Mouse (Mus musculus) embryonic facial prominence, embryonic 13.5 days (tissue): Measurements from ENCODE around the gene Tex261. TPM values are rescaled to one million over a fixed set of nuclear protein-coding genes. Genes with fewer than 3 reads are reported as not detected.

Source experiments
- ATAC-seq: fragments of 200-750 bp; cut with Nextera tagmentation; 2 replicates; pipeline ENCODE4 v1.8.0; 2017; ENCODE audit warnings: low read depth; ENCODE audit not compliant: insufficient number of reproducible peaks, insufficient read depth, low FRiP score, low TSS enrichment
- H3K27ac ChIP-seq: fragments of 300-500 bp; sonication (generic); 2 replicates; pipeline ENCODE4 v1.5.1; 2015; ENCODE audit warnings: moderate library complexity, mild to moderate bottlenecking, inconsistent platforms
- H3K27me3 ChIP-seq: fragments of 300-500 bp; sonication (generic); 2 replicates; pipeline ENCODE4 v1.6.1; 2015; ENCODE audit warnings: mild to moderate bottlenecking, inconsistent platforms
- H3K36me3 ChIP-seq: fragments of 300-500 bp; sonication (generic); 2 replicates; pipeline ENCODE4 v1.6.1; 2015; ENCODE audit warnings: mild to moderate bottlenecking, inconsistent platforms
- H3K4me1 ChIP-seq: fragments of 300-500 bp; sonication (generic); 2 replicates; pipeline ENCODE4 v1.6.1; 2015; ENCODE audit warnings: inconsistent platforms
- H3K4me2 ChIP-seq: fragments of 300-500 bp; sonication (generic); 2 replicates; pipeline ENCODE4 v1.6.1; 2015; ENCODE audit warnings: moderate library complexity, mild to moderate bottlenecking, inconsistent platforms
- H3K4me3 ChIP-seq: fragments of 300-500 bp; sonication (generic); 2 replicates; pipeline ENCODE4 v1.5.1; 2015; ENCODE audit warnings: mild to moderate bottlenecking, inconsistent platforms
- H3K9ac ChIP-seq: fragments of 300-500 bp; sonication (generic); 2 replicates; pipeline ENCODE4 v1.6.1; 2015; ENCODE audit warnings: mild to moderate bottlenecking, inconsistent platforms
- H3K9me3 ChIP-seq: fragments of 300-500 bp; sonication (generic); 2 replicates; pipeline ENCODE4 v1.6.1; 2016; ENCODE audit warnings: inconsistent platforms
- WGBS: fragments of 180-500 bp; shearing (Covaris S2); methylation state at CpG from one replicate; pipeline ENCODE4 v1.1.7; 2015; ENCODE audit warnings: mixed read lengths; 5-methylcytosine and 5-hydroxymethylcytosine counted together
- polyA plus RNA-seq: library from polyadenylated mRNA; unstranded; fragments of >200 nt; fragmentation: Nextera tagmentation; extraction: Ambion mirVana; gene quantifications from 2 replicates; pipeline ENCODE4 v1.2.1, GENCODE M21; 2015

Tex261 gene
- 91.3 and 99.5 TPM in 2 replicates for polyA plus RNA-seq

GRCm38 (mm10) chr6:83775638-83776293, at the start of gene Tex261:
Gene Tex261, minus strand, starts transcription at chr6:83775813.
- Histone ChIP-seq H3K9me3 (no peaks in the 10 kb centered on the region), H3K36me3 (peaks cover 30% of the 10 kb centered on the region), H3K9ac (peak within 1 kb of the TSS; percentile 97), H3K4me3 (peak within 1 kb of the TSS; percentile 95), H3K4me2 (peak within 1 kb of the TSS; percentile 79), H3K27ac (peak within 1 kb of the TSS; percentile 83), H3K4me1 (peaks cover 22% of the 10 kb centered on the region), H3K27me3 (no peaks in the 10 kb centered on the region)
- under 1% methylated on average over 44 of the region's 45 CpGs for WGBS
- ATAC-seq: peak; percentile 90

GRCm38 (mm10) chr6:83821856-83822255, 46.2 kb upstream of the Tex261 start:
- WGBS: 28% methylated on average over 2 of the region's 2 CpGs

GRCm38 (mm10) chr6:83820727-83821515, 45.3 kb upstream of the Tex261 start:
- Histone ChIP-seq H3K9me3 (no peaks in the 10 kb centered on the region; the same call in 1 of the 2 replicates), H3K4me3 (no peak overlapping the region), H3K27me3 (no peaks in the 10 kb centered on the region), H3K9ac (no peak overlapping the region), H3K27ac (no peak overlapping the region), H3K4me1 (peaks cover 13% of the 10 kb centered on the region), H3K36me3 (0 out of 2 replicates have a peak, but pooled peaks cover 10% of the 10 kb centered on the region), H3K4me2 (no peak overlapping the region)
- 87% methylated on average over 2 of the region's 2 CpGs for WGBS
- ATAC-seq: no peak

More at GRCm38 (mm10) chr6:83821856-83822255, 46.2 kb upstream of the Tex261 start:
- Histone ChIP-seq H3K36me3 (peaks cover 6% of the 10 kb centered on the region; the same call in 1 of the 2 replicates), H3K27ac (no peak overlapping the region), H3K9ac (no peak overlapping the region), H3K4me2 (no peak overlapping the region), H3K27me3 (no peaks in the 10 kb centered on the region), H3K4me3 (no peak overlapping the region), H3K9me3 (no peaks in the 10 kb centered on the region; the same call in 1 of the 2 replicates), H3K4me1 (peaks cover 13% of the 10 kb centered on the region)
- no peak for ATAC-seq

GRCm38 (mm10) chr6:83818996-83819395, 43.4 kb upstream of the Tex261 start:
- Histone ChIP-seq H3K27me3 (no peaks in the 10 kb centered on the region), H3K4me2 (no peak overlapping the region), H3K9me3 (no peaks in the 10 kb centered on the region; the same call in 1 of the 2 replicates), H3K4me1 (peaks cover 13% of the 10 kb centered on the region), H3K27ac (peak overlapping the region; percentile 49), H3K4me3 (no peak overlapping the region), H3K9ac (no peak overlapping the region), H3K36me3 (peaks cover 24% of the 10 kb centered on the region)
- WGBS: 68% methylated on average over 1 of the region's 1 CpGs
- no peak for ATAC-seq

GRCm38 (mm10) chr6:83815801-83816200, 40.2 kb upstream of the Tex261 start:
- 90% methylated on average over 3 of the region's 3 CpGs for WGBS
- H3K9ac ChIP-seq: no peak overlapping the region
- no peak overlapping the region for H3K4me3 ChIP-seq
- no peaks in the 10 kb centered on the region for H3K27me3 ChIP-seq
- ATAC-seq: no peak
- H3K36me3 ChIP-seq: peaks cover 44% of the 10 kb centered on the region
- no peak overlapping the region for H3K27ac ChIP-seq
- H3K9me3 ChIP-seq: no peaks in the 10 kb centered on the region; the same call in 1 of the 2 replicates
- 0 out of 2 replicates have a peak, but pooled peaks cover 7% of the 10 kb centered on the region for H3K4me1 ChIP-seq
- H3K4me2 ChIP-seq: no peak overlapping the region

GRCm38 (mm10) chr6:83802846-83803245, 27.2 kb upstream of the Tex261 start:
- peaks cover 62% of the 10 kb centered on the region for H3K36me3 ChIP-seq
- no peak overlapping the region for H3K4me3 ChIP-seq
- H3K27ac ChIP-seq: no peak overlapping the region
- no peaks in the 10 kb centered on the region for H3K9me3 ChIP-seq
- H3K27me3 ChIP-seq: no peaks in the 10 kb centered on the region
- 0 out of 2 replicates have a peak overlapping the region, but pooled peaks have one; percentile 2 for H3K9ac ChIP-seq
- no peaks in the 10 kb centered on the region for H3K4me1 ChIP-seq
- WGBS: 88% methylated on average over 3 of the region's 3 CpGs
- no peak overlapping the region for H3K4me2 ChIP-seq
- no peak for ATAC-seq

GRCm38 (mm10) chr6:83802033-83802432, 26.4 kb upstream of the Tex261 start:
- Histone ChIP-seq H3K36me3 (peaks cover 57% of the 10 kb centered on the region), H3K9me3 (no peaks in the 10 kb centered on the region)
- 93% methylated on average over 5 of the region's 5 CpGs for WGBS

GRCm38 (mm10) chr6:83796686-83797085, 21.1 kb upstream of the Tex261 start:
- Histone ChIP-seq H3K27ac (no peak overlapping the region), H3K36me3 (peaks cover 30% of the 10 kb centered on the region), H3K4me2 (no peak overlapping the region), H3K27me3 (no peaks in the 10 kb centered on the region), H3K4me1 (peaks cover 6% of the 10 kb centered on the region), H3K9ac (no peak overlapping the region), H3K9me3 (no peaks in the 10 kb centered on the region), H3K4me3 (no peak overlapping the region)
- WGBS: 69% methylated on average over 3 of the region's 3 CpGs
- no peak for ATAC-seq

More at GRCm38 (mm10) chr6:83802033-83802432, 26.4 kb upstream of the Tex261 start:
- Histone ChIP-seq H3K4me1 (no peaks in the 10 kb centered on the region), H3K27ac (no peak overlapping the region), H3K27me3 (no peaks in the 10 kb centered on the region), H3K4me2 (no peak overlapping the region), H3K4me3 (no peak overlapping the region), H3K9ac (no peak overlapping the region)
- no peak for ATAC-seq

- Histone ChIP-seq H3K27me3 (no peaks in the 10 kb centered on the region), H3K9me3 (no peaks in the 10 kb centered on the region), H3K4me2 (peak overlapping the region; percentile 71), H3K27ac (peak overlapping the region; percentile 94), H3K4me1 (peaks cover 6% of the 10 kb centered on the region), H3K4me3 (peak overlapping the region; percentile 55), H3K36me3 (peaks cover 18% of the 10 kb centered on the region), H3K9ac (peak overlapping the region; percentile 78)
- WGBS: 10% methylated on average over 13 of the region's 13 CpGs
- ATAC-seq: 0 out of 2 replicates have a peak, but pooled peaks have one; percentile 1
These were observed 19.9 kb upstream of the Tex261 start for GRCm38 (mm10) chr6:83795492-83795900.

GRCm38 (mm10) chr6:83794760-83795296, 19.2 kb upstream of the Tex261 start, which contains the start of gene Nagk:
Gene Nagk, plus strand, starts transcription at chr6:83794982.
- H3K4me1 ChIP-seq: peaks cover 6% of the 10 kb centered on the region
- H3K9me3 ChIP-seq: no peaks in the 10 kb centered on the region
- H3K36me3 ChIP-seq: peaks cover 12% of the 10 kb centered on the region; the same call in 1 of the 2 replicates
- peak; percentile 95 for ATAC-seq
- no peaks in the 10 kb centered on the region for H3K27me3 ChIP-seq
- H3K4me3 ChIP-seq: peak within 1 kb of the TSS; percentile 55
- WGBS: under 1% methylated on average over 43 of the region's 43 CpGs
- peak within 1 kb of the TSS; percentile 94 for H3K27ac ChIP-seq
- peak within 1 kb of the TSS; percentile 71 for H3K4me2 ChIP-seq
- H3K9ac ChIP-seq: peak within 1 kb of the TSS; percentile 78

GRCm38 (mm10) chr6:83791251-83791890, 15.8 kb upstream of the Tex261 start:
- Histone ChIP-seq H3K4me2 (no peak overlapping the region), H3K4me1 (peaks cover 6% of the 10 kb centered on the region), H3K9ac (no peak overlapping the region), H3K27me3 (no peaks in the 10 kb centered on the region; the same call in 1 of the 2 replicates), H3K36me3 (no peaks in the 10 kb centered on the region), H3K27ac (no peak overlapping the region), H3K4me3 (no peak overlapping the region), H3K9me3 (no peaks in the 10 kb centered on the region)
- WGBS: 65% methylated on average over 4 of the region's 4 CpGs
- ATAC-seq: no peak
